Mouse (Mus musculus): Measurements from ENCODE around the gene Trim50. TPM values are rescaled to one million over a fixed set of nuclear protein-coding genes. Genes with fewer than 3 reads are reported as not detected.

Trim50 gene
- total and polyA plus RNA-seq, 3 experiments = not detected

DNA sequence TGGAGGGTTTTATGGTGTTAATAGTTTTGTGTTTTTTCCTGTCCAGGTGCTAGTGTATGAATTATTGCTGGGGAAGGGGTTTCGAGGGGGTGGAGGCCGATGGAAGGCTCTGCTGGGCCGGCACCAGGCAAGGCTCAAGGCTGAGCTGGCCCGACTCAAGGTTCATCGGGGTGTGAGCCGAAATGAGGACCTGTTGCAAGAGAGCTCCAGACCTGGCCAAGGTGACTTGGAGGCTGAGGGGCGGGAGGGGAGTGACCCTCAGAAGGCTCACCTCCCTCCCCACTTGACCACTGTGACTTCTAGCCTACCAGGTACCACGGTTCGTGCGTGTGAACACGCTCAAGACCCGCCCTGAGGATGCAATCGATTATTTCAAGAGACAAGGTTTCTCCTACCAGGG lies 18.1 kb downstream of the Trim50 start:
- H3K9me3 ChIP-seq (replicated peaks; ENCODE audit: low read length) = peaks cover 5% of the 10 kb centered on the region
- H3K27me3 ChIP-seq (replicated peaks) = peaks cover 2% of the 10 kb centered on the region
- in situ Hi-C loops (cut with MboI; ENCODE audit: low pct_ligation_motif_present, low pct_unique_long_range_greater_than_20kb, low sequenced_read_pairs) = no loop called here
- H3K27ac ChIP-seq (ENCODE audit: insufficient read depth, low read depth) = no peak overlapping the region
- peaks cover 42 to 49% of the 10 kb centered on the region in 2 experiments for H3K36me3 ChIP-seq (replicated peaks in 1 of 2; ENCODE audit: control insufficient read depth in 1 of 2, insufficient read depth in 1 of 2, low read length in 1 of 2)
- no peak overlapping the region for H3K4me3 ChIP-seq (replicated peaks in 1 of 3; ENCODE audit: low read depth in 2 of 3, low read length in 2 of 3, poor library complexity in 1 of 3)
- no peak for DNase-seq (ENCODE audit: extremely low read depth)
- H3K4me1 ChIP-seq (ENCODE audit: control insufficient read depth in 1 of 2, insufficient read depth in 2 of 2) = peaks cover 3 to 17% of the 10 kb centered on the region in 2 experiments; a peak in 3 of 4 replicates
- H3K9ac ChIP-seq (ENCODE audit: insufficient read depth, low read depth) = no peak overlapping the region
- H3K4me2 ChIP-seq (ENCODE audit: insufficient read depth, low read depth, poor library complexity, severe bottlenecking) = no peak overlapping the region
- no peak for TF ChIP-seq ZC3H11A (IDR thresholded peaks at IDR 0.05; ENCODE audit: low read depth, low read length)
- TF ChIP-seq KAT2A (IDR thresholded peaks at IDR 0.05; ENCODE audit: insufficient replicate concordance, low read length) = no peak
- TF ChIP-seq USF2 (conservative IDR thresholded peaks at IDR 0.05; ENCODE audit: low read depth, low read length) = no peak
- no peak for TF ChIP-seq RAD21 (IDR thresholded peaks at IDR 0.05; ENCODE audit: low read depth, low read length)
- no peak for TF ChIP-seq PAX5 (IDR thresholded peaks at IDR 0.05; ENCODE audit: low read length)
- TF ChIP-seq BHLHE40 (IDR thresholded peaks at IDR 0.05; ENCODE audit: low read depth, low read length) = no peak
- no peak for TF ChIP-seq RCOR1 (conservative IDR thresholded peaks at IDR 0.05; ENCODE audit: low read depth, low read length)
- TF ChIP-seq MXI1 (IDR thresholded peaks at IDR 0.05; ENCODE audit: low read depth, low read length) = no peak
- TF ChIP-seq UBTF (IDR thresholded peaks at IDR 0.05; ENCODE audit: low read depth, low read length) = no peak
- no peak for TF ChIP-seq NELFE (IDR thresholded peaks at IDR 0.05; ENCODE audit: low read depth, low read length)
- dilution Hi-C loops (cut with MboI; ENCODE audit: extremely low pct_ligation_motif_present, extremely low pct_unique_long_range_greater_than_20kb, low sequenced_read_pairs) = no loop called here
- peaks cover 17% of the 10 kb centered on the region for H3K79me2 ChIP-seq (replicated peaks; ENCODE audit: control insufficient read depth, extremely low read depth, insufficient read depth, poor library complexity, severe bottlenecking)

DNA sequence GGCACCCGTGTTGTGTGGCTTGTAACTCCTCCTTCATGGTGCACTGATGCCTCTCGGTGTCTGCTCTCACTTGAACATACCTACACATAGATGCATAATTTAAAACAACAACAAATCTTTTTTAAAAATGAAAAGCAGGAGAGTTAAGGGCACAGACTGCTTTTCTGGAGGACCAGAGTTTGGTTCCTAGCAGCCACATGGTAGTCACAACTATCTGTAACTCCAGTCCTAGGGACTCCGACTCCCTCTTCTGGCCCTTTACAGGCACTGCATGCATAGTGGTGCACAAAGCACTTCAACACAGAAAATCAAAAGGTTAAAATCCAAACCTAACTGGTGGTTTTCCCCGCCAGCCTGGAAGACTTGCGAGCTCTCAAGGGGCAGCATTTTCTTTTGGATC lies 20.5 kb downstream of the Trim50 start:
- dilution Hi-C loops (cut with MboI; ENCODE audit: extremely low pct_ligation_motif_present, extremely low pct_unique_long_range_greater_than_20kb, low sequenced_read_pairs) (no loop called here), in situ Hi-C loops (cut with MboI; ENCODE audit: low pct_ligation_motif_present, low pct_unique_long_range_greater_than_20kb, low sequenced_read_pairs) (no loop called here)
- Histone ChIP-seq H3K27me3 (replicated peaks) (no peaks in the 10 kb centered on the region), H3K9ac (ENCODE audit: insufficient read depth, low read depth) (no peak overlapping the region), H3K4me2 (ENCODE audit: insufficient read depth, low read depth, poor library complexity, severe bottlenecking) (no peak overlapping the region), H3K79me2 (replicated peaks; ENCODE audit: control insufficient read depth, extremely low read depth, insufficient read depth, poor library complexity, severe bottlenecking) (peaks cover 17% of the 10 kb centered on the region), H3K9me3 (replicated peaks; ENCODE audit: low read length) (peaks cover 5% of the 10 kb centered on the region), H3K4me1 (ENCODE audit: control insufficient read depth in 1 of 2, insufficient read depth in 2 of 2) (peaks cover 3 to 17% of the 10 kb centered on the region in 2 experiments; a peak in 3 of 4 replicates), H3K27ac (ENCODE audit: insufficient read depth, low read depth) (no peak overlapping the region), H3K36me3 (replicated peaks in 1 of 2; ENCODE audit: control insufficient read depth in 1 of 2, insufficient read depth in 1 of 2, low read length in 1 of 2) (peaks cover 64 to 68% of the 10 kb centered on the region in 2 experiments), H3K4me3 (replicated peaks in 1 of 3; ENCODE audit: low read depth in 2 of 3, low read length in 2 of 3, poor library complexity in 1 of 3) (no peak overlapping the region)
- TF ChIP-seq HCFC1 (IDR thresholded peaks at IDR 0.05; ENCODE audit: low read depth, low read length) (no peak), CTCF (conservative IDR thresholded peaks at IDR 0.05 in 1 of 2, IDR thresholded peaks at IDR 0.05 in 1 of 2; ENCODE audit: low read depth in 2 of 2, low read length in 2 of 2) (peak; percentile 9 to 21; a peak in 1 of 4 replicates)
- no peak for DNase-seq (ENCODE audit: extremely low read depth)

DNA sequence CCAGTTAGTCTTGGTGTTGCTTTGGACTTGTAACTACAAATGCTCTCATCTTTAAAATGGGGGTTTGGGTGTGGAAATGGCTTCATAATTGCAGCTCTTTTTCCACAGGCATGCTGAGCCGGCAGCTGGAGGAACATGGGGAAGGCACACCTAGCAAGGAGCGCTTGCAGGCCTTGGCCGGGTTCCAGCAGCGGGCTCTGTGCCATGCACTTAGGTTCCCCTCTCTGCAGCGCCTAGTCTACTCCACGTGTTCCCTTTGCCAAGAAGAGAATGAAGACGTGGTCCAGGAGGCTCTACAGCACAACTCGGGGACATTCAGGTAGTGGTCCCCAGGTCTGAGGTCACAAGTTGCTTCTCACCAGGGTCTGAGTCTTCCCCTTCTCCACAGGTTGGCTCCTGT lies 22.1 kb downstream of the Trim50 start:
- Histone ChIP-seq H3K36me3 (replicated peaks in 1 of 2; ENCODE audit: control insufficient read depth in 1 of 2, insufficient read depth in 1 of 2, low read length in 1 of 2) (peaks cover 79 to 84% of the 10 kb centered on the region in 2 experiments), H3K79me2 (replicated peaks; ENCODE audit: control insufficient read depth, extremely low read depth, insufficient read depth, poor library complexity, severe bottlenecking) (peaks cover 13% of the 10 kb centered on the region), H3K9ac (ENCODE audit: insufficient read depth, low read depth) (no peak overlapping the region), H3K4me2 (ENCODE audit: insufficient read depth, low read depth, poor library complexity, severe bottlenecking) (no peak overlapping the region), H3K4me3 (replicated peaks in 1 of 3; ENCODE audit: low read depth in 2 of 3, low read length in 2 of 3, poor library complexity in 1 of 3) (no peak overlapping the region), H3K27ac (ENCODE audit: insufficient read depth, low read depth) (no peak overlapping the region), H3K9me3 (replicated peaks; ENCODE audit: low read length) (peaks cover 5% of the 10 kb centered on the region), H3K4me1 (ENCODE audit: control insufficient read depth in 1 of 2, insufficient read depth in 2 of 2) (peaks cover 3 to 10% of the 10 kb centered on the region in 2 experiments; a peak in 3 of 4 replicates), H3K27me3 (replicated peaks) (no peaks in the 10 kb centered on the region)
- in situ Hi-C loops (cut with MboI; ENCODE audit: low pct_ligation_motif_present, low pct_unique_long_range_greater_than_20kb, low sequenced_read_pairs) = no loop called here
- TF ChIP-seq ELF1 (IDR thresholded peaks at IDR 0.05; ENCODE audit: low read depth, low read length) (no peak), MAFK (IDR thresholded peaks at IDR 0.05; ENCODE audit: insufficient replicate concordance, low read length) (no peak), NELFE (IDR thresholded peaks at IDR 0.05; ENCODE audit: low read depth, low read length) (no peak), SIN3A (IDR thresholded peaks at IDR 0.05; ENCODE audit: low read length) (no peak), HCFC1 (IDR thresholded peaks at IDR 0.05; ENCODE audit: low read depth, low read length) (no peak), ZKSCAN1 (IDR thresholded peaks at IDR 0.05; ENCODE audit: borderline replicate concordance, low read depth, low read length) (no peak), ZNF384 (IDR thresholded peaks at IDR 0.05; ENCODE audit: low read depth, low read length) (no peak), MXI1 (IDR thresholded peaks at IDR 0.05; ENCODE audit: low read depth, low read length) (no peak), ZMIZ1 (IDR thresholded peaks at IDR 0.05; ENCODE audit: low read depth, low read length) (no peak), RAD21 (IDR thresholded peaks at IDR 0.05; ENCODE audit: low read depth, low read length) (no peak), POLR2A (IDR thresholded peaks at IDR 0.05; ENCODE audit: low read depth, low read length) (no peak), IRF4 (IDR thresholded peaks at IDR 0.05; ENCODE audit: low read depth, low read length) (no peak), ETS1 (conservative IDR thresholded peaks at IDR 0.05; ENCODE audit: low read depth, low read length) (no peak), USF2 (conservative IDR thresholded peaks at IDR 0.05; ENCODE audit: low read depth, low read length) (no peak), MEF2A (IDR thresholded peaks at IDR 0.05; ENCODE audit: borderline replicate concordance, low read depth, low read length) (no peak), TCF12 (IDR thresholded peaks at IDR 0.05; ENCODE audit: low read depth, low read length) (no peak), KAT2A (IDR thresholded peaks at IDR 0.05; ENCODE audit: insufficient replicate concordance, low read length) (no peak)
- DNase-seq (ENCODE audit: extremely low read depth) = no peak
- dilution Hi-C loops (cut with MboI; ENCODE audit: extremely low pct_ligation_motif_present, extremely low pct_unique_long_range_greater_than_20kb, low sequenced_read_pairs) = no loop called here

Measured in CH12.LX (cell line).